Mouse (Mus musculus) gastrocnemius, adult 2 months (tissue): ENCODE results near the gene Sparcl1. TPM values are rescaled to one million over a fixed set of nuclear protein-coding genes. Genes with fewer than 3 reads are reported as not detected.

Experiments used
- DNase-seq: peaks from one replicate; pipeline ENCODE4 v3.0.0; 2022
- H3K27ac ChIP-seq: fragments of 200-600 bp; 2 replicates; pipeline ENCODE4 v1.8.1; 2022; ENCODE audit warnings: mild to moderate bottlenecking
- H3K4me3 ChIP-seq: fragments of 200-600 bp; 2 replicates; pipeline ENCODE4 v1.8.1; 2022; ENCODE audit warnings: mild to moderate bottlenecking, moderate library complexity
- CTCF ChIP-seq: fragments of 200-600 bp; IDR thresholded peaks from 2 replicates; pipeline ENCODE4 v1.8.1; 2022; ENCODE audit warnings: antibody characterized with exemption, mild to moderate bottlenecking, moderate library complexity
- intact Hi-C: fragments of 180-260 bp; cut with DNase I; formaldehyde crosslinking; loops from one replicate; pipeline ENCODE4 v1.15.1; 2025
- long read RNA-seq, 2 experiments: library from polyadenylated mRNA; stranded (forward); transcript quantifications; one replicate each; pipeline ENCODE4 v2.0.0; 2021
- total RNA-seq, 2 experiments: library from RNA; stranded (reverse); gene quantifications; 2 replicates each; pipeline ENCODE4 v1.2.3; 2021

Sparcl1 gene
- 100 to 1,000 TPM in 1 of 2 experiments, 10 to 100 TPM in 1; 83.5 to 151 TPM for total RNA-seq
- long read RNA-seq, experiment 1, transcript Sparcl1-201 (11 exons, 2,759 nt) = major isoform, 163 of 184 reads
- long read RNA-seq, experiment 1, partial matches to known transcripts = 11 of 184 reads
- long read RNA-seq, experiment 1, other reads (novel, unspliced or antisense) = 10 of 184 reads
- long read RNA-seq, experiment 2, transcript Sparcl1-201 (11 exons, 2,759 nt) = major isoform, 119 of 134 reads
- long read RNA-seq, experiment 2, partial matches to known transcripts = 7 of 134 reads
- long read RNA-seq, experiment 2, other reads (novel, unspliced or antisense) = 8 of 134 reads

GRCm38 (mm10) chr5:104113491-104114172 lies at the start of gene Sparcl1:
Sparcl1 (minus strand) TSS chr5:104113733.
- peak within 1 kb of the TSS; percentile 92 for H3K27ac ChIP-seq
- intact Hi-C loops = no loop called here
- no peak for TF ChIP-seq CTCF
- DNase-seq = peak; percentile 70
- peak within 1 kb of the TSS; percentile 77 for H3K4me3 ChIP-seq

GRCm38 (mm10) chr5:104161390-104161789 lies 47.9 kb upstream of the Sparcl1 start:
- DNase-seq = no peak
- no peak for TF ChIP-seq CTCF
- intact Hi-C loops = no loop called here
- no peak overlapping the region for H3K27ac ChIP-seq
- H3K4me3 ChIP-seq = no peak overlapping the region

- Histone ChIP-seq H3K4me3 (no peak overlapping the region), H3K27ac (no peak overlapping the region)
- no peak for DNase-seq
- no peak for TF ChIP-seq CTCF
- intact Hi-C loops = no loop called here
These were observed 47.0 kb upstream of the Sparcl1 start for GRCm38 (mm10) chr5:104160581-104160980.

GRCm38 (mm10) chr5:104158332-104159052 lies 45.0 kb upstream of the Sparcl1 start:
- intact Hi-C loops = no loop called here
- no peak for DNase-seq
- no peak overlapping the region for H3K4me3 ChIP-seq

GRCm38 (mm10) chr5:104157701-104158100 lies 44.2 kb upstream of the Sparcl1 start:
- TF ChIP-seq CTCF = no peak
- intact Hi-C loops = no loop called here
- Histone ChIP-seq H3K27ac (no peak overlapping the region), H3K4me3 (no peak overlapping the region)
- no peak for DNase-seq

More at GRCm38 (mm10) chr5:104158332-104159052, 45.0 kb upstream of the Sparcl1 start:
- no peak for TF ChIP-seq CTCF
- no peak overlapping the region for H3K27ac ChIP-seq

GRCm38 (mm10) chr5:104150196-104150595 lies 36.7 kb upstream of the Sparcl1 start:
- intact Hi-C loops = no loop called here
- TF ChIP-seq CTCF = no peak
- no peak for DNase-seq
- Histone ChIP-seq H3K27ac (peak overlapping the region; percentile 71), H3K4me3 (no peak overlapping the region)

GRCm38 (mm10) chr5:104149349-104149748 lies 35.8 kb upstream of the Sparcl1 start:
- no peak for DNase-seq
- H3K27ac ChIP-seq = peak overlapping the region; percentile 71
- intact Hi-C loops = no loop called here

GRCm38 (mm10) chr5:104144057-104144456 lies 30.5 kb upstream of the Sparcl1 start:
- Histone ChIP-seq H3K4me3 (no peak overlapping the region), H3K27ac (no peak overlapping the region)
- TF ChIP-seq CTCF = no peak
- DNase-seq = no peak
- intact Hi-C loops = no loop called here

More at GRCm38 (mm10) chr5:104149349-104149748, 35.8 kb upstream of the Sparcl1 start:
- no peak for TF ChIP-seq CTCF
- no peak overlapping the region for H3K4me3 ChIP-seq

- no peak for TF ChIP-seq CTCF
- Histone ChIP-seq H3K4me3 (no peak overlapping the region), H3K27ac (no peak overlapping the region)
- intact Hi-C loops = no loop called here
- DNase-seq = no peak
These were observed 27.5 kb upstream of the Sparcl1 start for GRCm38 (mm10) chr5:104141067-104141466.

GRCm38 (mm10) chr5:104137920-104138541 lies 24.5 kb upstream of the Sparcl1 start:
- no peak for TF ChIP-seq CTCF
- DNase-seq = no peak
- Histone ChIP-seq H3K27ac (no peak overlapping the region), H3K4me3 (no peak overlapping the region)
- intact Hi-C loops = no loop called here

GRCm38 (mm10) chr5:104133752-104134151 lies 20.2 kb upstream of the Sparcl1 start:
- DNase-seq = no peak
- intact Hi-C loops = no loop called here
- TF ChIP-seq CTCF = no peak
- H3K27ac ChIP-seq = no peak overlapping the region
- H3K4me3 ChIP-seq = no peak overlapping the region

GRCm38 (mm10) chr5:104131544-104131943 lies 18.0 kb upstream of the Sparcl1 start:
- intact Hi-C loops = loop anchor here (2.0 kb wide), 1 partner anchor 201 kb away; no protein-coding TSS in a partner anchor
- Histone ChIP-seq H3K27ac (no peak overlapping the region; the same call in 1 of the 2 replicates), H3K4me3 (no peak overlapping the region)
- DNase-seq = peak; percentile 48
- peak; percentile 68 for TF ChIP-seq CTCF
